Mouse (Mus musculus): ENCODE data around the gene Prkar1b. TPM values are rescaled to one million over a fixed set of nuclear protein-coding genes. Genes with fewer than 3 reads are reported as not detected.

The Prkar1b gene
- polyA plus RNA-seq, 1 experiment = 3.6 TPM

- no peak for TF ChIP-seq CTCF (IDR thresholded peaks at IDR 0.05; ENCODE audit: borderline replicate concordance, control insufficient read depth, extremely low read depth, insufficient read depth, low read length, poor library complexity)
- no peak for TF ChIP-seq POLR2A (IDR thresholded peaks at IDR 0.05; ENCODE audit: control insufficient read depth, extremely low read depth, insufficient read depth, low read length, poor library complexity)
- no peaks in the 10 kb centered on the region for H3K27me3 ChIP-seq (ENCODE audit: control insufficient read depth, insufficient read depth, low read length)
- DNase-seq = no peak
- H3K36me3 ChIP-seq (ENCODE audit: control insufficient read depth, insufficient read depth, low read length) = no peaks in the 10 kb centered on the region
- no peaks in the 10 kb centered on the region for H3K4me1 ChIP-seq (replicated peaks; ENCODE audit: control insufficient read depth, insufficient read depth, low read length)
- no peak overlapping the region for H3K4me3 ChIP-seq (ENCODE audit: control insufficient read depth, insufficient read depth, low read length)
- H3K27ac ChIP-seq (ENCODE audit: control insufficient read depth, insufficient read depth, low read length) = no peak overlapping the region
- WGBS = 96% methylated on average over 2 of the region's 2 CpGs
These were observed 139.2 kb downstream of the Prkar1b start for GRCm38 (mm10) chr5:139010649-139011048.

DNA sequence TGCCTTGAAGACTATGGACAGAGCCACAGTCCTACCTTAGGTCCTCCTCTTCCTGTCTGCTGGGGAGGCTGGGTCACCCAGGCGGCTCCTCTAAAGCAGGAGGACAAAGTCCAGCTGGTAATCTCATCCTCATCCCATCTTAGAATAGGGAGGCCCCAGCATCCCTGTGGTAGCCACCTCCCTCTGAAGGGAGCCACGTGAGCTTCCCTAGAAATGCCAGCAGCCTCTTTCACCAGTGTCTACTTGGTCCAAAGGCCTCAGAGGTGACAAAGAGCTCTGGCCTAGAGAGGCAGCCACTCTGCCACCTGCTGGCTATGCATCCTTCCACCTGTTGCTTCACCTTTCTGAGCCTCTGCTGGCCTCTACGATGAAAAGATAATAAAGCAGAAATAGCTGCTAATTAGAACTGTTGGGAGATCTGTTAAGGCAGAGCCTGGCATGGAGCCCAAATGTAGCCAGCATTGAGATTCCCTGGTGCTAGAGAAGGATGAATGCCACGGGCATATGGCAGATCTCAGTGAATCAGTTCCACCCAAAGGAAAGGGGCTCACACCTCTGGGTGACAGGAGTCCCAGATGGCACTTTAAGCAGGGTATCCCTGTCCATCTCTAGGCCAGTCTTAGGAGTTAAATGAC lies 142.5 kb downstream of the Prkar1b start:
- H3K36me3 ChIP-seq (ENCODE audit: control insufficient read depth, insufficient read depth, low read length) = no peaks in the 10 kb centered on the region
- WGBS = 66% methylated on average over 4 of the region's 4 CpGs
- no peak for TF ChIP-seq POLR2A (IDR thresholded peaks at IDR 0.05; ENCODE audit: control insufficient read depth, extremely low read depth, insufficient read depth, low read length, poor library complexity)
- TF ChIP-seq CTCF (IDR thresholded peaks at IDR 0.05; ENCODE audit: borderline replicate concordance, control insufficient read depth, extremely low read depth, insufficient read depth, low read length, poor library complexity) = no peak
- H3K4me1 ChIP-seq (replicated peaks; ENCODE audit: control insufficient read depth, insufficient read depth, low read length) = no peaks in the 10 kb centered on the region
- no peak for DNase-seq
- no peaks in the 10 kb centered on the region for H3K27me3 ChIP-seq (ENCODE audit: control insufficient read depth, insufficient read depth, low read length)
- no peak overlapping the region for H3K27ac ChIP-seq (ENCODE audit: control insufficient read depth, insufficient read depth, low read length)
- no peak overlapping the region for H3K4me3 ChIP-seq (ENCODE audit: control insufficient read depth, insufficient read depth, low read length)

GRCm38 (mm10) chr5:139004588-139004987 lies 145.2 kb downstream of the Prkar1b start:
- WGBS = 84% methylated on average over 6 of the region's 6 CpGs
- Histone ChIP-seq H3K27ac (ENCODE audit: control insufficient read depth, insufficient read depth, low read length) (no peak overlapping the region), H3K4me3 (ENCODE audit: control insufficient read depth, insufficient read depth, low read length) (no peak overlapping the region), H3K4me1 (replicated peaks; ENCODE audit: control insufficient read depth, insufficient read depth, low read length) (no peaks in the 10 kb centered on the region), H3K36me3 (ENCODE audit: control insufficient read depth, insufficient read depth, low read length) (no peaks in the 10 kb centered on the region), H3K27me3 (ENCODE audit: control insufficient read depth, insufficient read depth, low read length) (peaks cover 4% of the 10 kb centered on the region; the same call in 1 of the 2 replicates)
- TF ChIP-seq POLR2A (IDR thresholded peaks at IDR 0.05; ENCODE audit: control insufficient read depth, extremely low read depth, insufficient read depth, low read length, poor library complexity) (no peak), CTCF (IDR thresholded peaks at IDR 0.05; ENCODE audit: borderline replicate concordance, control insufficient read depth, extremely low read depth, insufficient read depth, low read length, poor library complexity) (no peak)
- DNase-seq = no peak

GRCm38 (mm10) chr5:138999716-139000115 lies 150.1 kb downstream of the Prkar1b start:
- no peaks in the 10 kb centered on the region for H3K36me3 ChIP-seq (ENCODE audit: control insufficient read depth, insufficient read depth, low read length)
- WGBS = 75% methylated on average over 7 of the region's 7 CpGs
- H3K27me3 ChIP-seq (ENCODE audit: control insufficient read depth, insufficient read depth, low read length) = peaks cover 25% of the 10 kb centered on the region

DNA sequence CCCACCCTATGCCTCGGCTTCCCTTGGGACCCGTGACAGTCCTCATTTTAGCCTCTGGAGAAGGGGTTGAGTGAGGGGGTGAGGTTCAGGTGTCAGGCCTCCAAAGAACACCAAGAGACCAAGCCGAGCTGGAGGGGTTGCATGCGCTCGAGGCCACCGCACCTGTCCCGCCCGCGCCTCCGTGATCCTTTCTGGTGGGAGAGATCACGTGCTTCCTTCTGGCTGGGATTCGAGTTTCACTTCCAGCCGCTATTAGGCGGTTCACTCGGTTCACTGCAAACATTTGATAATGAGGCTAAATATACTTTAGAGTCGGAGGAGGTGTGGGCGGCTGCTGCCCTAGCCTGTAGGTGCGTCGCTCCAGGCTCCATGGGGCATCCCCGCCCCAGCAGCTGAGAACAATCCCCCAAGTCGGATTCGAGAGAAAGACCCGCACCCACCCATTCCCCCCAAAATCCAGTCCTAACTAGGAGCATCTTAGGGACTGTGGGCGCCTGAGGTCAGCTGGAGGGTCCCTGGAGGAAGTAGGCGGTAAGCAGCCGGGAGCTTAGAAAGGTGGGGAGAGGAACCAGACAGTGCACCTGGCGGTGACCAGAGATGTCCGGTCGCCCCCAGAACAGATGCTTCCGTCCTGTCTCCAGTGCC lies 151.7 kb downstream of the Prkar1b start:
- no peak for DNase-seq
- Histone ChIP-seq H3K36me3 (ENCODE audit: control insufficient read depth, insufficient read depth, low read length) (no peaks in the 10 kb centered on the region), H3K4me1 (replicated peaks; ENCODE audit: control insufficient read depth, insufficient read depth, low read length) (0 out of 2 replicates have a peak, but pooled peaks cover 5% of the 10 kb centered on the region), H3K27ac (ENCODE audit: control insufficient read depth, insufficient read depth, low read length) (no peak overlapping the region), H3K27me3 (ENCODE audit: control insufficient read depth, insufficient read depth, low read length) (peaks cover 35% of the 10 kb centered on the region), H3K4me3 (ENCODE audit: control insufficient read depth, insufficient read depth, low read length) (no peak overlapping the region)
- no peak for TF ChIP-seq CTCF (IDR thresholded peaks at IDR 0.05; ENCODE audit: borderline replicate concordance, control insufficient read depth, extremely low read depth, insufficient read depth, low read length, poor library complexity)
- TF ChIP-seq POLR2A (IDR thresholded peaks at IDR 0.05; ENCODE audit: control insufficient read depth, extremely low read depth, insufficient read depth, low read length, poor library complexity) = no peak
- WGBS = under 1% methylated on average over 30 of the region's 30 CpGs

More at GRCm38 (mm10) chr5:138999716-139000115, 150.1 kb downstream of the Prkar1b start:
- no peak overlapping the region for H3K4me3 ChIP-seq (ENCODE audit: control insufficient read depth, insufficient read depth, low read length)
- H3K4me1 ChIP-seq (replicated peaks; ENCODE audit: control insufficient read depth, insufficient read depth, low read length) = 0 out of 2 replicates have a peak, but pooled peaks cover 2% of the 10 kb centered on the region
- TF ChIP-seq POLR2A (IDR thresholded peaks at IDR 0.05; ENCODE audit: control insufficient read depth, extremely low read depth, insufficient read depth, low read length, poor library complexity) = no peak
- TF ChIP-seq CTCF (IDR thresholded peaks at IDR 0.05; ENCODE audit: borderline replicate concordance, control insufficient read depth, extremely low read depth, insufficient read depth, low read length, poor library complexity) = no peak
- DNase-seq = no peak
- H3K27ac ChIP-seq (ENCODE audit: control insufficient read depth, insufficient read depth, low read length) = no peak overlapping the region

- no peaks in the 10 kb centered on the region for H3K36me3 ChIP-seq (ENCODE audit: control insufficient read depth, insufficient read depth, low read length)
- H3K27ac ChIP-seq (ENCODE audit: control insufficient read depth, insufficient read depth, low read length) = no peak within 1 kb of the TSS
- H3K4me3 ChIP-seq (ENCODE audit: control insufficient read depth, insufficient read depth, low read length) = no peak within 1 kb of the TSS
- 9% methylated on average over 48 of the region's 48 CpGs for WGBS
- 0 out of 2 replicates have a peak, but pooled peaks cover 5% of the 10 kb centered on the region for H3K4me1 ChIP-seq (replicated peaks; ENCODE audit: control insufficient read depth, insufficient read depth, low read length)
- no peak for DNase-seq
- peaks cover 39% of the 10 kb centered on the region for H3K27me3 ChIP-seq (ENCODE audit: control insufficient read depth, insufficient read depth, low read length)
- TF ChIP-seq POLR2A (IDR thresholded peaks at IDR 0.05; ENCODE audit: control insufficient read depth, extremely low read depth, insufficient read depth, low read length, poor library complexity) = no peak
- no peak for TF ChIP-seq CTCF (IDR thresholded peaks at IDR 0.05; ENCODE audit: borderline replicate concordance, control insufficient read depth, extremely low read depth, insufficient read depth, low read length, poor library complexity)
These were observed 152.5 kb downstream of the Prkar1b start, which contains the start of gene Pdgfa for GRCm38 (mm10) chr5:138997171-138997788. TSS of gene Pdgfa (minus strand) at chr5:138997370.

Data from thymus, adult 2 months (tissue).